Mouse (Mus musculus): Measurements from ENCODE around the gene Urgcp.

- no peak for TF ChIP-seq CTCF (IDR thresholded peaks at IDR 0.05; ENCODE audit: extremely low read depth, insufficient read length, insufficient replicate concordance, low read depth, low read length)
- TF ChIP-seq POLR2A (IDR thresholded peaks at IDR 0.05; ENCODE audit: low read depth, low read length): peak; percentile 95
Observed at GRCm38 (mm10) chr11:5740965-5741627, 21.1 kb downstream of the Urgcp start.

All from small intestine, adult 2 months (tissue).